Mouse (Mus musculus) cortical plate, adult 2 months (tissue): ENCODE data around the gene Uqcc2.

Source experiments
- CTCF ChIP-seq: fragments of 200-500 bp; IDR thresholded peaks from 2 replicates; pipeline ENCODE4 v1.5.1; 2011; ENCODE audit warnings: mild to moderate bottlenecking, control low read depth, low read length; ENCODE audit not compliant: insufficient read depth; ENCODE audit errors: extremely low read depth
- POLR2A ChIP-seq: fragments of 200-500 bp; IDR thresholded peaks from 2 replicates; pipeline ENCODE4 v1.6.1; 2011; ENCODE audit warnings: mild to moderate bottlenecking, low read length, control low read depth; ENCODE audit not compliant: insufficient read depth; ENCODE audit errors: extremely low read depth

DNA sequence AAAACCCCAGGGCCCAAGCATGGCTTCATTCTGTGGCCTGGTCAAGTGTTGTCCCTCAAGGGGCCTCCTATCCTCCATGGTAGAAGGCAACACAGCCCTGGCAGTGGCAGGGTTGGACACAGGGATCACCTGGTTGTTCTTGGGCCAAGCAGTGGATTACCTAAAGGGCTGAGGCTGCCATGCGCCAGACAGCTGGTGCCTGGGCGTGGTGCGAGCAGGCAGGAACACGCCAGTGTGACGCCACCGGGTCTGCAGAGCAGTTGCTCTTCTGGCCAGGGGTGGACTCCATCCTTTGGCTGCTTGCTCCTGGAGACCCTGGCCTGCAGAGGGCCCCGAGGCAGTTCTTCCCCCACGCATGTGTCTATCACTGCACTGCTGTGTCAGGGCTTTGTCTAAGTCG, 59.9 kb downstream of the Uqcc2 start:
- TF ChIP-seq POLR2A, result no peak
- TF ChIP-seq CTCF, result no peak
